8 mouse cellular contexts compared by ENCODE assay signal in the genomic region with DNA sequence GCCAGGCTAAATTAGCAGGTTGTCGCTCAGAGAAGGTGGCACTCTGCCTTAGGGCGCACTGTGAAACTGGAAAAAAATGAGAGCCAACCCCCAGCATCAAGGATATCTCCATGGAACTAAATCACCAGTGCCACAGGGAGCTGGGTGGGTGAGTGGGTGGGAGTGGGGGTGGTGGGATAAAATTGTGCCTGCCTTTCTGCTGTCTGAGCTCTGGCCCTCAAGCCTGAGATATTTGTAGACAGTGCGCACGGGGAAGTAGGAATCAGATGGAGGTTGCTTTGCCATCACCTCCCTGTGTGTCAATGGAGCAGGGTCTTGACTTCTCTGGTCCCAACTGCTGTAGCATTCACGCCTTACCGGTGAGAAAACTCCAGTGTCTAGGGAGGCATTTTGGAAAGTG. TPM values are rescaled to one million over a fixed set of nuclear protein-coding genes. Genes with fewer than 3 reads are reported as not detected.
A peak's percentile ranks its signal among the peaks of the same experiment; 100 is the strongest.
DNase-seq lines count a peak whose midpoint lies in the region; ATAC-seq lines count a peak whose summit lies in the region.

No protein-coding gene starts in this region.

- H3K9me3 ChIP-seq in kidney, embryonic 15.5 days (replicated peaks), result no peaks in the 10 kb centered on the region
- no peaks in the 10 kb centered on the region for H3K9me3 ChIP-seq in embryonic facial prominence, embryonic 14.5 days (ENCODE audit: control insufficient read depth, low read length)
- H3K9me3 ChIP-seq in hindbrain, embryonic 14.5 days (ENCODE audit: control insufficient read depth, low read length), result no peaks in the 10 kb centered on the region
- H3K9me3 ChIP-seq in neural tube, embryonic 12.5 days, result no peaks in the 10 kb centered on the region

- no peak for ATAC-seq in kidney, embryonic 15.5 days (replicated peaks; ENCODE audit: low FRiP score)
- no peak for ATAC-seq in embryonic facial prominence, embryonic 14.5 days (ENCODE audit: low read depth)
- ATAC-seq in hindbrain, embryonic 14.5 days (ENCODE audit: low FRiP score), result no peak
- no peak for ATAC-seq in neural tube, embryonic 12.5 days (ENCODE audit: low FRiP score, low read depth)

- H3K4me3 ChIP-seq in kidney, embryonic 15.5 days (replicated peaks), result peak overlapping the region; percentile 58; the same call in 1 of the 2 replicates
- H3K4me3 ChIP-seq in embryonic facial prominence, embryonic 14.5 days (ENCODE audit: low read depth, low read length), result peak overlapping the region; percentile 45
- peak overlapping the region; percentile 45 for H3K4me3 ChIP-seq in hindbrain, embryonic 14.5 days (replicated peaks; ENCODE audit: low read length)
- H3K4me3 ChIP-seq in neural tube, embryonic 12.5 days, result peak overlapping the region; percentile 48; the same call in 1 of the 2 replicates

- WGBS in kidney, embryonic 15.5 days, result 49% methylated on average over 6 of the region's 6 CpGs
- WGBS in embryonic facial prominence, embryonic 14.5 days, result 54% methylated on average over 6 of the region's 6 CpGs
- 48% methylated on average over 6 of the region's 6 CpGs for WGBS in hindbrain, embryonic 14.5 days
- WGBS in neural tube, embryonic 12.5 days, result 50% methylated on average over 6 of the region's 6 CpGs

- no peak overlapping the region for H3K9ac ChIP-seq in kidney, embryonic 15.5 days
- no peak overlapping the region for H3K9ac ChIP-seq in embryonic facial prominence, embryonic 14.5 days (ENCODE audit: low read depth, low read length)
- H3K9ac ChIP-seq in hindbrain, embryonic 14.5 days, result peak overlapping the region; percentile 69; the same call in 1 of the 2 replicates
- H3K9ac ChIP-seq in neural tube, embryonic 12.5 days, result no peak overlapping the region

- peak overlapping the region; percentile 94 for H3K4me2 ChIP-seq in kidney, embryonic 15.5 days
- H3K4me2 ChIP-seq in embryonic facial prominence, embryonic 14.5 days (ENCODE audit: low read depth, low read length), result peak overlapping the region; percentile 66
- H3K4me2 ChIP-seq in hindbrain, embryonic 14.5 days (replicated peaks), result peak overlapping the region; percentile 85
- peak overlapping the region; percentile 87 for H3K4me2 ChIP-seq in neural tube, embryonic 12.5 days (replicated peaks)

- no peak overlapping the region for H3K27ac ChIP-seq in kidney, embryonic 15.5 days
- no peak overlapping the region for H3K27ac ChIP-seq in embryonic facial prominence, embryonic 14.5 days (replicated peaks; ENCODE audit: low read depth, low read length)
- H3K27ac ChIP-seq in hindbrain, embryonic 14.5 days, result no peak overlapping the region
- H3K27ac ChIP-seq in neural tube, embryonic 12.5 days, result no peak overlapping the region

- H3K4me1 ChIP-seq in kidney, embryonic 15.5 days, result peaks cover 34% of the 10 kb centered on the region
- H3K4me1 ChIP-seq in embryonic facial prominence, embryonic 14.5 days (ENCODE audit: control insufficient read depth, insufficient read depth, low read length), result peaks cover 15% of the 10 kb centered on the region
- H3K4me1 ChIP-seq in hindbrain, embryonic 14.5 days (replicated peaks; ENCODE audit: control insufficient read depth, insufficient read depth, low read length), result peaks cover 32% of the 10 kb centered on the region
- H3K4me1 ChIP-seq in neural tube, embryonic 12.5 days, result peaks cover 32% of the 10 kb centered on the region

- no peak for DNase-seq in kidney, adult 11 months
- no peak for DNase-seq in embryonic facial prominence, embryonic 14.5 days (ENCODE audit: low spot score)
- DNase-seq in hindbrain, embryonic 14.5 days (ENCODE audit: low spot score), result no peak
- DNase-seq in urinary bladder, adult 2 months (ENCODE audit: low spot score), result no peak
- DNase-seq in adrenal gland, adult 8-10 months, result no peak
- no peak for DNase-seq in frontal cortex, postnatal 10 days (ENCODE audit: low spot score in 2 of 2)

- H3K27me3 ChIP-seq in kidney, embryonic 15.5 days, result peaks cover 62% of the 10 kb centered on the region
- H3K27me3 ChIP-seq in embryonic facial prominence, embryonic 14.5 days (replicated peaks; ENCODE audit: control insufficient read depth, insufficient read depth, low read length), result peaks cover 21% of the 10 kb centered on the region
- no peaks in the 10 kb centered on the region for H3K27me3 ChIP-seq in hindbrain, embryonic 14.5 days (ENCODE audit: control insufficient read depth, insufficient read depth, low read length)
- H3K27me3 ChIP-seq in neural tube, embryonic 12.5 days (replicated peaks), result peaks cover 33% of the 10 kb centered on the region

- no peaks in the 10 kb centered on the region for H3K36me3 ChIP-seq in kidney, embryonic 15.5 days
- no peaks in the 10 kb centered on the region for H3K36me3 ChIP-seq in embryonic facial prominence, embryonic 14.5 days (ENCODE audit: control insufficient read depth, insufficient read depth, low read length)
- H3K36me3 ChIP-seq in hindbrain, embryonic 14.5 days (replicated peaks; ENCODE audit: control insufficient read depth, insufficient read depth), result no peaks in the 10 kb centered on the region
- H3K36me3 ChIP-seq in neural tube, embryonic 12.5 days, result no peaks in the 10 kb centered on the region

RNA-seq across cellular contexts. Expression of a gene that starts 1.2 kb away (rescaled TPM):
- 9.6 and 9.8 TPM in 2 replicates for polyA plus RNA-seq in kidney, embryonic 15.5 days (2015; fragmentation: Nextera tagmentation; extraction: Ambion mirVana)
- 7.9 and 8.3 TPM in 2 replicates for polyA plus RNA-seq in embryonic facial prominence, embryonic 14.5 days (2014; fragmentation: Nextera tagmentation; extraction: Ambion mirVana)
- polyA plus RNA-seq in hindbrain, embryonic 14.5 days (2014; fragmentation: Nextera tagmentation; extraction: Ambion mirVana), result 32.6 and 42.0 TPM in 2 replicates
- 7.5 and 9.4 TPM in 2 replicates for polyA plus RNA-seq in neural tube, embryonic 12.5 days (2016; fragmentation: Nextera tagmentation; extraction: Ambion mirVana)
- polyA plus RNA-seq in urinary bladder, adult 2 months (2012; rRNA removed), result 20.6 and 27.3 TPM in 2 replicates
- 10 to 100 TPM; 27.2 to 62.7 (median 45.0) TPM for total RNA-seq in adrenal gland, adult 8-10 months (2022)

RNA-seq across cellular contexts. Expression of a gene that starts 27.7 kb away (rescaled TPM):
- not detected in 2 replicates for polyA plus RNA-seq in kidney, embryonic 15.5 days (2015; fragmentation: Nextera tagmentation; extraction: Ambion mirVana)
- not detected in 2 replicates for polyA plus RNA-seq in embryonic facial prominence, embryonic 14.5 days (2014; fragmentation: Nextera tagmentation; extraction: Ambion mirVana)
- not detected in 2 replicates for polyA plus RNA-seq in hindbrain, embryonic 14.5 days (2014; fragmentation: Nextera tagmentation; extraction: Ambion mirVana)
- polyA plus RNA-seq in neural tube, embryonic 12.5 days (2016; fragmentation: Nextera tagmentation; extraction: Ambion mirVana), result not detected in 2 replicates
- polyA plus RNA-seq in urinary bladder, adult 2 months (2012; rRNA removed), result 1.6 and 2.3 TPM in 2 replicates
- total RNA-seq in adrenal gland, adult 8-10 months (2022), result under 1 TPM in 1 of 4 experiments, not detected in 3; 0.59 TPM

RNA-seq across cellular contexts. Expression of a gene that starts 37.2 kb away (rescaled TPM):
- polyA plus RNA-seq in kidney, embryonic 15.5 days (2015; fragmentation: Nextera tagmentation; extraction: Ambion mirVana), result not detected in 2 replicates
- polyA plus RNA-seq in embryonic facial prominence, embryonic 14.5 days (2014; fragmentation: Nextera tagmentation; extraction: Ambion mirVana), result 0.60 and 0.63 TPM in 2 replicates
- 0.46 and 1.3 TPM in 2 replicates for polyA plus RNA-seq in hindbrain, embryonic 14.5 days (2014; fragmentation: Nextera tagmentation; extraction: Ambion mirVana)
- not detected in 2 replicates for polyA plus RNA-seq in neural tube, embryonic 12.5 days (2016; fragmentation: Nextera tagmentation; extraction: Ambion mirVana)
- 2.3 and 4.0 TPM in 2 replicates for polyA plus RNA-seq in urinary bladder, adult 2 months (2012; rRNA removed)
- 1 to 10 TPM in 3 of 4 experiments, under 1 TPM in 1; 0.55 to 4.4 (median 1.7) TPM for total RNA-seq in adrenal gland, adult 8-10 months (2022)
